Mouse (Mus musculus): ENCODE data around the gene Gm20388. TPM values are rescaled to one million over a fixed set of nuclear protein-coding genes. Genes with fewer than 3 reads are reported as not detected.

The Gm20388 gene
- polyA plus RNA-seq, 1 experiment from 2014 or later = 12.4 TPM

DNA sequence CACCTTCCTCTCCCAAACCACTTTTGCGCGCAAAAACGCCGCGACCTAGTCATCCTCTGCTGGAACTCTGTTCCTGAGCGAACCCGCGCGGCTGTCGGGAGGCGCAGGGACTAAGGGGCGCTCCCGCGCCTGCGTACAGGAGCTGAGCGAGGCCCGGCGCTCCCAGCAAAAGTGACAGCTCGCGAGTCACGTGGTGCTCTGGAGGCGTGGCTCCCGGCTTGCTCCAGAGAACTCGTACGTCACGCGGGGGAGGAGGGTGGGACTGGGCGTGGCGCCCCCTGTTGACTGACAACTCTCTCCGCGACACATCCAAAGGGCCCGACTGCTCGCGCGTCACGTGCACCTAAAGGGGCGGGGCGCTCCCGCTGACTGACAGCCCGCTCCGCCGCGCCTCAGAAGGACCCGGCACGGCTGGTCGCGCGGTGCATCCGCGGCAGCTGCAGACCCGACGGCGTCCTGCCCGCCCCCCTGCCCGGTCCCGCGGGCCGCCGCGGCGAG is 203.2 kb downstream of the Gm20388 start, which contains the start of gene 6430548M08Rik:
6430548M08Rik (plus strand) TSS at position 395 of the 498 bp plus-strand sequence.
- WGBS = under 1% methylated on average over 47 of the region's 61 CpGs
- ATAC-seq = peak; percentile 96
- no peaks in the 10 kb centered on the region for H3K36me3 ChIP-seq (ENCODE audit: control insufficient read depth, insufficient read depth, low read length)

DNA sequence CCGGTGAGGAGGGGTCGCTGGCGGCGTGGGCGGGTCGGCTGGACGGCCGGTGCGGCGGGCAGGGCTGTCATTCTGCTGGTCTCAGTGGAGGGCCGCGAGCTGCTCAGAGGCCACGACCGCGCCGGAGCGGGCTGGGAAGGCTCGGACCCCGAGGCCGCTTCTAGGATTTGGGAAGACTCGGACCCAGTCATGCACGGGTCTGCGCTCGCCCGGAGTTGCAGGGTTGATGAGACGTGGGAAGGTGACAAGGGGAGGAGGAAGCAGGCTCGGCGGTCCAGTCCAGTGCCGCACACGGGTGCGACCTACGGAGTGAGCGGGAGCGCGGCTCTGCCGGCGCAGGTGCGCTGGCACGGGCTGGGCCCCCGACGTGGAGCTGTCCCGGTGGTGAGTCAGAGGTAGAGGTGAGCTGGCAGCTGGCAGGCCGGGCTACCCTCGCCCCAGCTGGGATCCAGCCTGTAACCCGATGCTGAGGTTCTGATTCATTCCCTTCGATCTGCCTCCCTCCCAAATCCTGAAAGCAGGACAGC is 203.7 kb downstream of the Gm20388 start:
- Histone ChIP-seq H3K27me3 (replicated peaks; ENCODE audit: control insufficient read depth, insufficient read depth, low read length) (no peaks in the 10 kb centered on the region), H3K4me1 (ENCODE audit: control insufficient read depth, insufficient read depth, low read depth, low read length) (peaks cover 6% of the 10 kb centered on the region), H3K27ac (ENCODE audit: low read depth, low read length) (peak overlapping the region; percentile 87), H3K9me3 (ENCODE audit: control insufficient read depth, low read length) (no peaks in the 10 kb centered on the region), H3K4me2 (ENCODE audit: low read length) (peak overlapping the region; percentile 80), H3K9ac (ENCODE audit: low read depth, low read length) (peak overlapping the region; percentile 93), H3K4me3 (ENCODE audit: low read length) (peak overlapping the region; percentile 84), H3K36me3 (ENCODE audit: control insufficient read depth, insufficient read depth, low read length) (no peaks in the 10 kb centered on the region)
- WGBS = under 1% methylated on average over 43 of the region's 46 CpGs
- ATAC-seq = no peak; the same call in 1 of the 2 replicates

More for the DNA sequence above, 203.2 kb downstream of the Gm20388 start, which contains the start of gene 6430548M08Rik:
- Histone ChIP-seq H3K4me2 (ENCODE audit: low read length) (peak within 1 kb of the TSS; percentile 90), H3K27me3 (replicated peaks; ENCODE audit: control insufficient read depth, insufficient read depth, low read length) (no peaks in the 10 kb centered on the region), H3K4me3 (ENCODE audit: low read length) (peak within 1 kb of the TSS; percentile 84), H3K27ac (ENCODE audit: low read depth, low read length) (peak within 1 kb of the TSS; percentile 90), H3K4me1 (ENCODE audit: control insufficient read depth, insufficient read depth, low read depth, low read length) (peaks cover 6% of the 10 kb centered on the region), H3K9ac (ENCODE audit: low read depth, low read length) (peak within 1 kb of the TSS; percentile 93), H3K9me3 (ENCODE audit: control insufficient read depth, low read length) (no peaks in the 10 kb centered on the region)

DNA sequence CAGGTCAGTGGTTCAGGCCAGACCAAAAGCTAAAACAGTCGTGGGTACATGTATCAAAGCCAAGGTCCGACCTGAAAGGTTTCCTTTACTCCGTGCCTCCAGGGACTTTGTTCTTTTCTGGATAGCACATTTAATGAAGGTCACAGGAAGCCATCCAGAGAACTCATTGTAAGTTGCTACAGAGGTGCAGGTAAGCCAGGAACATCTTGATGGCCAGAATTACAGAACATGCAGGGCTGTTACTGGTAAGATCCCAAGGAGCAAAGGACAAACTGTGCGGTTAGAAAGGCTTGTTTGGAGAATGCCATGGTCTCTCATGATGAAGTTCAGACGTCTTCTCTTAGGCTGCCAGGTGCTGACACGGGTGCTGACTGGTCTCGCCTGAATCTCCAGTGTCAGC is 206.0 kb downstream of the Gm20388 start:
- Histone ChIP-seq H3K4me2 (ENCODE audit: low read length) (no peak overlapping the region), H3K4me1 (ENCODE audit: control insufficient read depth, insufficient read depth, low read depth, low read length) (peaks cover 6% of the 10 kb centered on the region), H3K9ac (ENCODE audit: low read depth, low read length) (no peak overlapping the region), H3K27ac (ENCODE audit: low read depth, low read length) (no peak overlapping the region), H3K27me3 (replicated peaks; ENCODE audit: control insufficient read depth, insufficient read depth, low read length) (no peaks in the 10 kb centered on the region), H3K4me3 (ENCODE audit: low read length) (no peak overlapping the region), H3K36me3 (ENCODE audit: control insufficient read depth, insufficient read depth, low read length) (no peaks in the 10 kb centered on the region), H3K9me3 (ENCODE audit: control insufficient read depth, low read length) (no peaks in the 10 kb centered on the region)
- ATAC-seq = no peak
- WGBS = 73% methylated on average over 7 of the region's 7 CpGs

DNA sequence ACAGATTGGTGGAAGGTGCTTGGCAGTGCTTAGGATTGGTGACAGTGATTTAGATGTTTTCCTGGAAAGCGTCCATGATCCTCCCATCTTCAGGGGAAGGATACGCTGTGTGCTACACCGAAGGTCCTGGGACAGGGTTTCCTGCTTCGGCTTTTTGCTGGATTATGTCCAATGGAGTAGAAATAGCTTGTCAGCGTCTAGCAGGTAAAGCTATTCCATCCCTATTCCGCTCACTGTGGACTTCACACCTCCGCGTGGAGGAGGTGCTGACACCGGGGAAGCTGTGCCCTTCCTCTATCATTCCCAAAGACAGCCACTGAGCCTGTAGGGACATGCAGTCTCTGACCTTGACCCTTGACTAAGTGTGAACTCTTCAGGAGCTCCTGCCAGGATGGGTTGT is 207.5 kb downstream of the Gm20388 start:
- no peaks in the 10 kb centered on the region for H3K36me3 ChIP-seq (ENCODE audit: control insufficient read depth, insufficient read depth, low read length)

DNA sequence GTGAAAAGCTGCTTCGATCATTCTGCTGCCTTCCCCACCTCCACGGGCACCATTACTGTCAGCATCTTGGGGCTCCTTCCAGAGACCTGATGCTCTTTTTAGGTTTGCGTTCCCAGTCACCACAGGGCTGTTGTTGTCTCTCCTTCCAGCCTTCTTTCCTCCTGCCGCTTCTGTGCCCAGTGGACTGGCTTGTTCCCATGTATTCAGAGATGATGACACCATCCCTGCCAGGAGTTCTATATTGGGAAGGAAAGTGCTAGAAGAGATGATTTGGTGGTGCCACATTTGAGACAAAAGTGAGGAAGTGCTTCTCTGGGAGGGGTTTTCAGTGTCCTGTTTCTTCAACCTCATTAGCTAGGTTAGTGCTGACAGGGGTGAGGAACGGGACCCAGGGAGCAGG is 208.2 kb downstream of the Gm20388 start:
- H3K27me3 ChIP-seq (replicated peaks; ENCODE audit: control insufficient read depth, insufficient read depth, low read length) = no peaks in the 10 kb centered on the region
- 91% methylated on average over 5 of the region's 5 CpGs for WGBS
- H3K27ac ChIP-seq (ENCODE audit: low read depth, low read length) = no peak overlapping the region
- H3K9me3 ChIP-seq (ENCODE audit: control insufficient read depth, low read length) = no peaks in the 10 kb centered on the region
- no peak overlapping the region for H3K4me3 ChIP-seq (ENCODE audit: low read length)
- no peak overlapping the region for H3K9ac ChIP-seq (ENCODE audit: low read depth, low read length)
- H3K4me2 ChIP-seq (ENCODE audit: low read length) = no peak overlapping the region
- no peak for ATAC-seq
- H3K4me1 ChIP-seq (ENCODE audit: control insufficient read depth, insufficient read depth, low read depth, low read length) = no peaks in the 10 kb centered on the region; the same call in 1 of the 2 replicates
- no peaks in the 10 kb centered on the region for H3K36me3 ChIP-seq (ENCODE audit: control insufficient read depth, insufficient read depth, low read length)

More for the DNA sequence above, 207.5 kb downstream of the Gm20388 start:
- no peaks in the 10 kb centered on the region for H3K27me3 ChIP-seq (replicated peaks; ENCODE audit: control insufficient read depth, insufficient read depth, low read length)
- H3K27ac ChIP-seq (ENCODE audit: low read depth, low read length) = no peak overlapping the region
- ATAC-seq = no peak
- WGBS = 80% methylated on average over 9 of the region's 9 CpGs
- no peak overlapping the region for H3K9ac ChIP-seq (ENCODE audit: low read depth, low read length)
- H3K9me3 ChIP-seq (ENCODE audit: control insufficient read depth, low read length) = no peaks in the 10 kb centered on the region
- peaks cover 2% of the 10 kb centered on the region for H3K4me1 ChIP-seq (ENCODE audit: control insufficient read depth, insufficient read depth, low read depth, low read length)
- H3K4me2 ChIP-seq (ENCODE audit: low read length) = no peak overlapping the region
- H3K4me3 ChIP-seq (ENCODE audit: low read length) = no peak overlapping the region

DNA sequence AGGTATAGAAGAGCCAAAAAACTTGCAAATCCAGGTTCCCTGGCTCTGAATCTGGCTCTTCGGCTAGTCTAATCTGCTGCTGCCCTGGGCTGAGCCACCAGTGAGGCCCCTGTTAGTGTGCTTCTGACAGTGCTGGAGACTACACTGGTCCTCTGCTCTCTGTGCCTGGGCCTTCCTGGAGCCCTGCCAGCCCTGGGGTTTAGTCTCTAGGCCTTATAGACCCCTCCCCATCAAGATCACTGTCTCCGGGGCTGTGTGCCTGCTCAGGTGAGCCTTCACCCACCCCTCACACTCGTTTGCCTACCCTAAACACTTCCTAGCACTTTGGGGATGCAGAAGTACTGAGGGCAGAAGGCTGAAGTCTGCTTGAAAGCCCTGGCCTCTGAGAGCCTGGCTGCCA is 208.8 kb downstream of the Gm20388 start:
- Histone ChIP-seq H3K4me2 (ENCODE audit: low read length) (no peak overlapping the region), H3K4me1 (ENCODE audit: control insufficient read depth, insufficient read depth, low read depth, low read length) (no peaks in the 10 kb centered on the region; the same call in 1 of the 2 replicates), H3K36me3 (ENCODE audit: control insufficient read depth, insufficient read depth, low read length) (no peaks in the 10 kb centered on the region), H3K4me3 (ENCODE audit: low read length) (no peak overlapping the region), H3K27ac (ENCODE audit: low read depth, low read length) (no peak overlapping the region), H3K27me3 (replicated peaks; ENCODE audit: control insufficient read depth, insufficient read depth, low read length) (no peaks in the 10 kb centered on the region), H3K9ac (ENCODE audit: low read depth, low read length) (no peak overlapping the region), H3K9me3 (ENCODE audit: control insufficient read depth, low read length) (no peaks in the 10 kb centered on the region)
- no peak for ATAC-seq
- 76% methylated on average over 3 of the region's 3 CpGs for WGBS

DNA sequence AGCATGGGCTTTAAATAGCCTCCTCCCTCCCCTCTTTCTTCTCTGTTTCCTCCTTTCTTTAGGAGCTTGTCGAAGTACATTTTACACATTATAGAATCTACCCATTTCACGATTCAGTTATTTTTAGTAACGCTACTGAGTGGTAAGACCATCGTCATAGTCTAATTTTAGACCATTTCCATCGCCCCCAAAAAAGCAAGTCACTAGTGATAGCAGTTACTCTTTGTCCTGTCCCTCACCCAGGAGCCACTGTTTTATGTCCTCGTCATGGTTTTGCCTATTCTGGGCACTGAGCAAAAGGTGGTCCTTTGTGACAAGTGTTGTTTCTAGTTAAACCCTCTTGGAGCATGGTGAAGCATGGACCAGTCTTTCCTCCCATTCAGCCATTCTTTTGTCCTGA is 209.3 kb downstream of the Gm20388 start:
- H3K36me3 ChIP-seq (ENCODE audit: control insufficient read depth, insufficient read depth, low read length) = no peaks in the 10 kb centered on the region
- no peak for ATAC-seq
- H3K9ac ChIP-seq (ENCODE audit: low read depth, low read length) = no peak overlapping the region
- no peak overlapping the region for H3K27ac ChIP-seq (ENCODE audit: low read depth, low read length)
- no peak overlapping the region for H3K4me3 ChIP-seq (ENCODE audit: low read length)
- H3K9me3 ChIP-seq (ENCODE audit: control insufficient read depth, low read length) = no peaks in the 10 kb centered on the region
- WGBS = 82% methylated on average over 6 of the region's 6 CpGs
- H3K4me2 ChIP-seq (ENCODE audit: low read length) = no peak overlapping the region
- peaks cover 5% of the 10 kb centered on the region; the same call in 1 of the 2 replicates for H3K4me1 ChIP-seq (ENCODE audit: control insufficient read depth, insufficient read depth, low read depth, low read length)
- no peaks in the 10 kb centered on the region for H3K27me3 ChIP-seq (replicated peaks; ENCODE audit: control insufficient read depth, insufficient read depth, low read length)

DNA sequence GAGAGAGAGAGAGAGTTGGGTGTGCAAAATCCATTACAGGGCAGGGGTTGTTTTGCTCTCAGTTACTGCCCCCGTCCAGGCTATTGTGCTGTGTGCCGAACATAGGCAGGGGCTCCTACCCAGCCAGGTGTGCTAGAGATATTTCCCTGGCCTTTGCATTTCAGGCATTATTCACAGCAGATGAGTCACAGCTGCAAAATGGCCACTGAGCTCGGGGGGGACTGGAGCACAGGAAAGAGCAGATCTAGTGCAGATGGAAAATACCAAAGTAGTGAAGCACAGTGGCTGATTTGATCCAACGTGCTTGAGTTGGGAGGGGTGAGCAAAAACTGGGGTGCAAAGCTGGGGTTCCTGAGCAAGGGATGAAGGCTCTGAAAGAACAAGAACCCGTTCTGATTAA is 210.3 kb downstream of the Gm20388 start:
- no peaks in the 10 kb centered on the region for H3K9me3 ChIP-seq (ENCODE audit: control insufficient read depth, low read length)
- WGBS = 70% methylated on average over 5 of the region's 5 CpGs
- no peak overlapping the region for H3K4me2 ChIP-seq (ENCODE audit: low read length)
- no peak overlapping the region for H3K9ac ChIP-seq (ENCODE audit: low read depth, low read length)
- H3K27ac ChIP-seq (ENCODE audit: low read depth, low read length) = no peak overlapping the region
- no peak overlapping the region for H3K4me3 ChIP-seq (ENCODE audit: low read length)
- H3K27me3 ChIP-seq (replicated peaks; ENCODE audit: control insufficient read depth, insufficient read depth, low read length) = no peaks in the 10 kb centered on the region
- ATAC-seq = no peak
- H3K36me3 ChIP-seq (ENCODE audit: control insufficient read depth, insufficient read depth, low read length) = no peaks in the 10 kb centered on the region
- H3K4me1 ChIP-seq (ENCODE audit: control insufficient read depth, insufficient read depth, low read depth, low read length) = peaks cover 6% of the 10 kb centered on the region; the same call in 1 of the 2 replicates

DNA sequence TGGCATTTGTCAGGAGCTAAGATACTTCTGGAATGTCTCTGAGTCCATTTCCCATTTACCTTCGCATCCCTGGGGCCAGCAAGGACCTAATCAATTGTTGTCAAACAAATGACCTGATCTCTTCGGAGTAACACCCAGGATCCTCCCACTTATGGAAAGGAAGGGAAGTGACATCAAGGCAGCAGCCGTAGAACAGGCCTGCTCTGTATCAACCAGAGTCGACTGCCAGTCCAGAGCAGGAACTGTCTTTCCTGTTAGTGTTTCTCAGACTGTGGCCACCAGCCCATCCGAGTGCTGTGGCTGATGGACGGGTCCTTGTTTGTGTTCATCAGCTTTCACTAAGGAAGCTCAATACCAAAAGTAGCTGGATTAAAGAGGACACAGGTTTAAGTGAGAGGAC is 213.6 kb downstream of the Gm20388 start:
- no peak overlapping the region for H3K4me3 ChIP-seq (ENCODE audit: low read length)
- H3K27me3 ChIP-seq (replicated peaks; ENCODE audit: control insufficient read depth, insufficient read depth, low read length) = no peaks in the 10 kb centered on the region
- no peak overlapping the region for H3K4me2 ChIP-seq (ENCODE audit: low read length)
- H3K9ac ChIP-seq (ENCODE audit: low read depth, low read length) = no peak overlapping the region
- peaks cover 18% of the 10 kb centered on the region for H3K4me1 ChIP-seq (ENCODE audit: control insufficient read depth, insufficient read depth, low read depth, low read length)
- WGBS = 56% methylated on average over 6 of the region's 6 CpGs
- ATAC-seq = no peak
- no peak overlapping the region for H3K27ac ChIP-seq (ENCODE audit: low read depth, low read length)
- H3K9me3 ChIP-seq (ENCODE audit: control insufficient read depth, low read length) = no peaks in the 10 kb centered on the region
- H3K36me3 ChIP-seq (ENCODE audit: control insufficient read depth, insufficient read depth, low read length) = no peaks in the 10 kb centered on the region
